Mouse (Mus musculus): ENCODE results near the gene Nt5dc3.

- TF ChIP-seq CTCF (IDR thresholded peaks at IDR 0.05; ENCODE audit: low read depth, low read length) (no peak), TAL1 (conservative IDR thresholded peaks at IDR 0.05; ENCODE audit: low read depth, low read length) (no peak), GATA1 (IDR thresholded peaks at IDR 0.05; ENCODE audit: borderline replicate concordance, low read length) (no peak), POLR2AphosphoS5 (IDR thresholded peaks at IDR 0.05; ENCODE audit: insufficient replicate concordance, low read depth, low read length) (no peak), GATA2 (IDR thresholded peaks at IDR 0.05; ENCODE audit: borderline replicate concordance, low read depth, low read length) (no peak)
Observed at GRCm38 (mm10) chr10:86862496-86862895, 83.7 kb downstream of the Nt5dc3 start.

All from G1E (cell line).